Mouse (Mus musculus): ENCODE measurements around the gene Fgfr2.

The Fgfr2 gene

DNA sequence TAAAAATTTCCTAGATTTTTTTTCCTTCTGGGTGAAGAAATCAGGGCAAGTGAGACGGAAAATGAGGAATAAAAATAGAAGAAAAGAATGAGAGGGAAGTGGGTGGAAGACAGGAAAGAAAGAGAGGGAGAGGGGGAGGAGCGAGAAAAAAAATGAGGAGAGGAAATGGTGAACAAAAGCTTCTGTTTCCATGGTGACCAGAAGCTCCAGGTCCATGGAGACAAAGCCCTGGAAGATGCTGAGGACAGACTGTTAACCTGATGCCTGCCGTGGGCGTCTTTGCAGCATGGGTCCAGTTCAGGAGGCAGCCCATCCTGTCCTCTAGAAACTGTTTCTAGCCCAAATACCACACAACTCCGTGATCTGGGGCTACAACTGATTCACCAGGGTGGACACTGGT, 950.9 kb downstream of the Fgfr2 start:
- DNase-seq (ENCODE audit: low read depth in 1 of 2, low spot score in 2 of 2), result no peak

GRCm38 (mm10) chr7:132171716-132172115, 951.4 kb downstream of the Fgfr2 start:
- no peak for DNase-seq (ENCODE audit: low read depth in 1 of 2, low spot score in 2 of 2)

GRCm38 (mm10) chr7:132169419-132170169, 953.6 kb downstream of the Fgfr2 start:
- DNase-seq (ENCODE audit: low read depth in 1 of 2, low spot score in 2 of 2), result no peak

- no peak for DNase-seq (ENCODE audit: low read depth in 1 of 2, low spot score in 2 of 2)
Observed at GRCm38 (mm10) chr7:132167239-132167638, 955.9 kb downstream of the Fgfr2 start.

- no peak for DNase-seq (ENCODE audit: low read depth in 1 of 2, low spot score in 2 of 2)
Observed at GRCm38 (mm10) chr7:132162254-132162653, 960.9 kb downstream of the Fgfr2 start.

- DNase-seq (ENCODE audit: low read depth in 1 of 2, low spot score in 2 of 2), result no peak
Observed at GRCm38 (mm10) chr7:132158321-132159025, 964.7 kb downstream of the Fgfr2 start.

- DNase-seq (ENCODE audit: low read depth in 1 of 2, low spot score in 2 of 2), result no peak
Observed at GRCm38 (mm10) chr7:132154368-132154961, 968.7 kb downstream of the Fgfr2 start, which contains the start of gene Cpxm2. Cpxm2 (minus strand) TSS chr7:132154739.

DNA sequence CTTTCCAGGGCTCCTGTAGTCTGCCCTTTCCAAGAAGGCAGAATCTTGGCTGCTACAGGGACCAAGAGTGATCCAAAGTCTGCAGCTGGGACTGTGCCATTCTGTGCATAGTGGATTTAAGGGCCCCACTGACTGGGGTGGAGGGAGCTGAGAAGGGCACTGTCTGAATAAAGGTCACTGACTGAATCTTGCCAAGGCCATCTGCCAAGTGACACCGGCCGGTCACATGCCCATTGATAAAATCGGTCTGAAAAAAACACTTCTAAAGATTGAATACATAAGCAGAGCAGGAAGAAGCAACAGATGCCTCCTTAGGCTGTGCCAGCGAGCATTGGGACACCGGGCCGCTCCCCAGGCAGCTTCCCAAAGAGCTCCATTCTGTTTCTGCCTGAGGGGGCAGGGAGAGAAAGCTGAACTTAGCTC, 969.4 kb downstream of the Fgfr2 start:
- DNase-seq (ENCODE audit: low read depth in 1 of 2, low spot score in 2 of 2), result no peak

- no peak for DNase-seq (ENCODE audit: low read depth in 1 of 2, low spot score in 2 of 2)
Observed at GRCm38 (mm10) chr7:132145227-132145800, 977.8 kb downstream of the Fgfr2 start.

- DNase-seq (ENCODE audit: low read depth in 1 of 2, low spot score in 2 of 2), result no peak
Observed at GRCm38 (mm10) chr7:132128687-132129086, 994.5 kb downstream of the Fgfr2 start.

- DNase-seq (ENCODE audit: low read depth in 1 of 2, low spot score in 2 of 2), result no peak
Observed at GRCm38 (mm10) chr7:132124948-132125347, 998.2 kb downstream of the Fgfr2 start.

DNA sequence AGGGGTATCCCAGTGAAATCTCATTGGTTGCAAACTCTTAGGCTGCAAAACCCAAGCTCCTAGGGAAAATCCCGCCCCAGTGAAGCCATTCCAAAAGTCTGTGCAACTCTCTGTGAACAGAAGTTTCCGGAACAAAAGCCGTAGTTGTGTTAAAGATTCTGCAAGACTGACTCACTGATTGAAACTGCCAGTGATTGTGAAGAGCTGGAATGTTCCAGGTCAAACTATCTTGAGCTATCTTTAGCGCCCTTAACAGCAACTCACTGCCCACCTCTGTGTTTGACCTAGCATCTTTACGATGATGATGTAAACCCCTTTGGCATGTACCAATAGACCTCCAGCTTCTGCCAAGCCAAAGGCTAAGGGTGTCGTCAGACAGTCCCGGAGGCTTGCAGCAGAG, 999.9 kb downstream of the Fgfr2 start:
- no peak for DNase-seq (ENCODE audit: low read depth in 1 of 2, low spot score in 2 of 2)

DNA sequence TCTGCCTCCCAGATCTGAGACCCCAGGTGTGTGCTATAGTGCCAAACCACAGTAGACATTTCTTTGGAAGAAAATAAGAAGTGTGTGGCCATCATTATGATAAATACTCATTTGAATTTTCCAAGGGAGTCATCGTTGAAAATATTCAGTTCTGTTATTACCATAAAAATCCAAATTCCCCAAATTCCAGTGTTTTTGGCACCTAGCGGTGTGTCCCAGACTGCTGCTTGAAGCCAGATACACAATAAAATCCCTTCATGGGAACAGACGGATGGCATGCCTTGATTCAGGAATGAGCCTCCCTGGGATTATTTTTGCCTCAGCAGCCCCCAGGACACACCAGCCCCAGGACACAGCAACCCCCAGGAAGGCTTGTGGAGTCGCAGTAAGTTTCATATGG, 1003.3 kb downstream of the Fgfr2 start:
- no peak for DNase-seq (ENCODE audit: low read depth in 1 of 2, low spot score in 2 of 2)

- DNase-seq (ENCODE audit: low read depth in 1 of 2, low spot score in 2 of 2), result no peak
Observed at GRCm38 (mm10) chr7:132111770-132112169, 1011.4 kb downstream of the Fgfr2 start.

GRCm38 (mm10) chr7:132110308-132110707, 1012.8 kb downstream of the Fgfr2 start:
- no peak for DNase-seq (ENCODE audit: low read depth in 1 of 2, low spot score in 2 of 2)

DNA sequence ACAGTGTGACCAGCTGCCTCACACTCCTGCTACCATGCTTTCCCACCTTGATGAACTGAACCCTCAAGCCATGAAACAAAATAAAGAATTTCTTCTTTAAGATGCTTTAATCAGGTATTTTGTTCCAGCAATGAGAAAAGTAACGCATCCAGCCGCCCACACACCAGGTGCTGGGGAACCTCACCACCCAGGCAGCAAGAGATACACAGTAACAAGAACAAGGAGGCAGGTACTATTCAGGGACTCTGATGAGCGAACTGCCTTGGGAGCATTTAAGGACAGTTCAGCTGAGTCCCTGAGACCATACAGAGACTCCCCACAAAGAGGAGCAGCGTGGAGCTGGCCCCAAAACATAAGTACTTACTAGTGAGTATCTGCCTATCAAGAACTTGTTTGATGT, 1016.3 kb downstream of the Fgfr2 start:
- DNase-seq (ENCODE audit: low read depth in 1 of 2, low spot score in 2 of 2), result no peak

DNA sequence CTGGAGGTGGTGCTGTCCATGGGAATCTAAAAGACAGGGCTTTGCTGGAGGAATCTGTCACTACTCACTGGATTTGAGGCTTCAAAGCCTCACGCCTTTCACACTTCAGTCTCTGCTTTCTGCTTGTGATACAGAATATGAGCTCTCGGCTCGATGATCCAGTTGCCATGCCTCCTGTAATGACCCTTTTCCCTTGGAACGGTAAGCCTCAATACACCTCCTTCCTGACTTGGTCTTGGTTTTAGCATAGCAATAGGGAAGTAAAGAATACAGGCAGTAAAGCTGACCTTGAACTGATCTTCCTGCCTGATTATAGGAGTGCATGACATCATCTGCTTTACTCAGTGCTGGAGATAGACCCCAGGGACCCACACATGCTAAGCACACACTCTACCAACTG, 1017.8 kb downstream of the Fgfr2 start:
- DNase-seq (ENCODE audit: low read depth in 1 of 2, low spot score in 2 of 2), result no peak

- DNase-seq (ENCODE audit: low read depth in 1 of 2, low spot score in 2 of 2), result no peak
Observed at GRCm38 (mm10) chr7:132098441-132098840, 1024.7 kb downstream of the Fgfr2 start.

GRCm38 (mm10) chr7:132094666-132095065, 1028.5 kb downstream of the Fgfr2 start:
- no peak for DNase-seq (ENCODE audit: low read depth in 1 of 2, low spot score in 2 of 2)

DNA sequence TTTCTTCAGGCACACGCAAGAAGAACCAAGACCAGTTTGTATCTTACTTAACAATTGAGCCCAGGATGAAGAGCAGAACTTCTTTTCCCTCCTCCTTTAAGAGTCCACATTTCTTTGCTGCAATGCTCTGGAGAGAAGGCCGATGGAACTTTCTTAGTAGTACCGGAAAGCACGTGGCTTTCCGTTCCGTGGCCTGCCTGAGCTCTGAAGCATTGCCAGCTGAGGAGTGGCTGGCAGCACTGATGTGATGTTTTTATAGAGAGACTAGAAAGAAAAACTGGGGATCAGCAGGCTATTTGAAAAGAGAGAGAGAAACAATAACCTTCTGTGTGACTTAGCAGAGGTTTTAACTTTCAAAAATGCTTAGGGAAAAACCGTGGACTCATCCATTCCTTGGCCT, 1031.6 kb downstream of the Fgfr2 start:
- no peak for DNase-seq (ENCODE audit: low read depth in 1 of 2, low spot score in 2 of 2)

- DNase-seq (ENCODE audit: low read depth in 1 of 2, low spot score in 2 of 2), result no peak
Observed at GRCm38 (mm10) chr7:132088606-132089005, 1034.5 kb downstream of the Fgfr2 start.

GRCm38 (mm10) chr7:132088181-132088580, 1035.0 kb downstream of the Fgfr2 start:
- no peak for DNase-seq (ENCODE audit: low read depth in 1 of 2, low spot score in 2 of 2)

Measured in monocyte, adult 2 months (primary cell).